ENCODE assay signal across 9 mouse cellular contexts in genomic region chr12:53251701-53252181, GRCm38 (mm10). TPM values are rescaled to one million over a fixed set of nuclear protein-coding genes. Genes with fewer than 3 reads are reported as not detected.
DNase-seq lines count a peak whose midpoint lies in the region; ATAC-seq and TF ChIP-seq lines count a peak whose summit lies in the region.
"Had no signal": no experiment of that assay in that cellular context is flagged by ENCODE, and none has a peak within 500 bp of the region (broad histone marks: within the 10 kb centered on the region; RNA-seq: fewer than 3 reads in every experiment).

No protein-coding gene starts in this region.

- peak overlapping the region; percentile 87 for H3K4me3 ChIP-seq in gastrocnemius, adult 2 months
- H3K4me3 ChIP-seq in forebrain, embryonic 15.5 days, result peak overlapping the region; percentile 88
- peak overlapping the region; percentile 81 for H3K4me3 ChIP-seq in intestine, embryonic 15.5 days (replicated peaks)
- H3K4me3 ChIP-seq in limb, embryonic 10.5 days, result peak overlapping the region; percentile 80
- H3K4me3 ChIP-seq in neural tube, embryonic 14.5 days (ENCODE audit: low read depth, low read length), result peak overlapping the region; percentile 81

- WGBS in forebrain, embryonic 15.5 days, result under 1% methylated on average over 10 of the region's 11 CpGs
- 6% methylated on average over 10 of the region's 11 CpGs for WGBS in intestine, embryonic 15.5 days
- WGBS in limb, embryonic 10.5 days, result under 1% methylated on average over 11 of the region's 11 CpGs
- under 1% methylated on average over 11 of the region's 11 CpGs for WGBS in neural tube, embryonic 14.5 days

- H3K36me3 ChIP-seq in forebrain, embryonic 15.5 days, result no peaks in the 10 kb centered on the region
- H3K36me3 ChIP-seq in intestine, embryonic 15.5 days, result no peaks in the 10 kb centered on the region
- no peaks in the 10 kb centered on the region for H3K36me3 ChIP-seq in limb, embryonic 10.5 days
- no peaks in the 10 kb centered on the region for H3K36me3 ChIP-seq in neural tube, embryonic 14.5 days (ENCODE audit: control insufficient read depth, insufficient read depth, low read length)
- H3K36me3 ChIP-seq: G1E had no signal

- ATAC-seq in forebrain, embryonic 15.5 days (replicated peaks), result peak; percentile 20
- ATAC-seq in intestine, embryonic 15.5 days, result peak; percentile 21; the same call in 1 of the 2 replicates
- ATAC-seq in neural tube, embryonic 14.5 days (ENCODE audit: low read depth), result peak; percentile 26
- no peak for ATAC-seq in erythroblast, adult 5-6 weeks (replicated peaks; ENCODE audit: low FRiP score, poor library complexity, severe bottlenecking)

- no peak for DNase-seq in gastrocnemius, adult 2 months
- no peak for DNase-seq in gastrocnemius, postnatal 25 days
- peak; percentile 23 for DNase-seq in adrenal gland, postnatal 10 days
- peak; percentile 61 for DNase-seq in limb, embryonic 10.5 days (ENCODE audit: low spot score)

- intact Hi-C loops in gastrocnemius, adult 2 months (cut with DNase I), result no loop called here

- no peak for TF ChIP-seq CTCF in gastrocnemius, adult 2 months (IDR thresholded peaks at IDR 0.05)

- peaks cover 45% of the 10 kb centered on the region for H3K4me1 ChIP-seq in forebrain, embryonic 15.5 days
- H3K4me1 ChIP-seq in intestine, embryonic 15.5 days (replicated peaks), result peaks cover 26% of the 10 kb centered on the region
- peaks cover 41% of the 10 kb centered on the region for H3K4me1 ChIP-seq in limb, embryonic 10.5 days
- H3K4me1 ChIP-seq in neural tube, embryonic 14.5 days (ENCODE audit: control insufficient read depth, insufficient read depth, low read length), result peaks cover 23% of the 10 kb centered on the region

- H3K9ac ChIP-seq in forebrain, embryonic 15.5 days (replicated peaks), result peak overlapping the region; percentile 39
- H3K9ac ChIP-seq in intestine, embryonic 15.5 days, result no peak overlapping the region
- peak overlapping the region; percentile 8 for H3K9ac ChIP-seq in neural tube, embryonic 14.5 days (replicated peaks; ENCODE audit: low read depth, low read length)

- H3K27ac ChIP-seq in gastrocnemius, adult 2 months, result no peak overlapping the region
- peak overlapping the region; percentile 96 for H3K27ac ChIP-seq in forebrain, embryonic 15.5 days (replicated peaks)
- H3K27ac ChIP-seq in intestine, embryonic 15.5 days, result no peak overlapping the region
- H3K27ac ChIP-seq in limb, embryonic 10.5 days, result peak overlapping the region; percentile 98
- H3K27ac ChIP-seq in neural tube, embryonic 14.5 days (ENCODE audit: low read depth, low read length), result peak overlapping the region; percentile 96

- H3K4me2 ChIP-seq in forebrain, embryonic 15.5 days (replicated peaks), result peak overlapping the region; percentile 64
- peak overlapping the region; percentile 94 for H3K4me2 ChIP-seq in intestine, embryonic 15.5 days (replicated peaks)
- peak overlapping the region; percentile 70 for H3K4me2 ChIP-seq in neural tube, embryonic 14.5 days (ENCODE audit: low read depth, low read length)

- H3K9me3 ChIP-seq in forebrain, embryonic 15.5 days, result no peaks in the 10 kb centered on the region
- H3K9me3 ChIP-seq in intestine, embryonic 15.5 days, result no peaks in the 10 kb centered on the region
- no peaks in the 10 kb centered on the region for H3K9me3 ChIP-seq in limb, embryonic 10.5 days (replicated peaks)
- no peaks in the 10 kb centered on the region for H3K9me3 ChIP-seq in neural tube, embryonic 14.5 days (ENCODE audit: control insufficient read depth, low read length)

- peaks cover 6% of the 10 kb centered on the region; the same call in 1 of the 2 replicates for H3K27me3 ChIP-seq in forebrain, embryonic 15.5 days
- peaks cover 37% of the 10 kb centered on the region for H3K27me3 ChIP-seq in intestine, embryonic 15.5 days (replicated peaks)
- H3K27me3 ChIP-seq in limb, embryonic 10.5 days (ENCODE audit: low read depth, poor library complexity, severe bottlenecking), result peaks cover 70% of the 10 kb centered on the region
- H3K27me3 ChIP-seq in neural tube, embryonic 14.5 days (ENCODE audit: control insufficient read depth, insufficient read depth, low read length), result no peaks in the 10 kb centered on the region

RNA-seq across cellular contexts. Expression of gene Npas3, which starts 3.3 kb away (rescaled TPM):
- total RNA-seq in gastrocnemius, adult 2 months (2021), result under 1 TPM in 1 of 2 experiments, not detected in 1; 0.22 TPM
- under 1 TPM; 0.23 to 0.24 TPM for total RNA-seq in gastrocnemius, postnatal 25 days (2021)
- 1 to 10 TPM; 2.4 to 3.5 TPM for total RNA-seq in adrenal gland, postnatal 10 days (2021)
- polyA plus RNA-seq in forebrain, embryonic 15.5 days (2015; fragmentation: Nextera tagmentation; extraction: Ambion mirVana), result 16.1 and 18.3 TPM in 2 replicates
- 2.0 and 2.6 TPM in 2 replicates for polyA plus RNA-seq in intestine, embryonic 15.5 days (2015; fragmentation: Nextera tagmentation; extraction: Ambion mirVana)
- polyA plus RNA-seq in limb, embryonic 10.5 days (2016; fragmentation: Nextera tagmentation; extraction: Ambion mirVana), result 0.90 and 0.91 TPM in 2 replicates
- polyA plus RNA-seq in neural tube, embryonic 14.5 days (2014; fragmentation: Nextera tagmentation; extraction: Ambion mirVana), result 25.9 and 29.1 TPM in 2 replicates
- total RNA-seq in erythroblast, adult 5-6 weeks (2015; ENCODE audit: low replicate concordance), result not detected in 2 replicates
- not detected in 2 replicates for total RNA-seq in erythroblast, adult 5-6 weeks (2017; ENCODE audit: low replicate concordance)
- polyA plus RNA-seq: G1E had no signal

Comparison
In these comparisons a context has a peak if more than half of its experiments do, and no peak if none do; other contexts are left out.
1. DNase-seq: peak in adrenal gland, postnatal 10 days (single experiment) and limb, embryonic 10.5 days (single experiment); none in gastrocnemius, adult 2 months (single experiment) and gastrocnemius, postnatal 25 days (single experiment).
2. H3K27ac ChIP-seq: peak in forebrain, embryonic 15.5 days (single experiment), limb, embryonic 10.5 days (single experiment) and neural tube, embryonic 14.5 days (single experiment); none in gastrocnemius, adult 2 months (single experiment) and intestine, embryonic 15.5 days (single experiment).
3. Peak in every context shown above with its lines, with median percentiles within 50 percentile points of each other: H3K4me3 ChIP-seq and H3K4me2 ChIP-seq.